Mouse (Mus musculus) erythroid progenitor cell, adult 5-6 weeks (primary cell): ENCODE measurements around the gene Erich6b. TPM values are rescaled to one million over a fixed set of nuclear protein-coding genes. Genes with fewer than 3 reads are reported as not detected.

Experiments used
- ATAC-seq: replicated peaks from 2 replicates; pipeline ENCODE4 v1.8.0; 2016; ENCODE audit warnings: moderate number of reproducible peaks, mild to moderate bottlenecking, moderate TSS enrichment, inconsistent platforms; ENCODE audit not compliant: poor library complexity, low FRiP score, severe bottlenecking
- total RNA-seq, 2 experiments: library from RNA; stranded (forward) in 1 of 2; stranded (reverse) in 1 of 2; fragments of 150-400 nt in 1 of 2; fragments of 186-747, 209-891 nt in 1 of 2; gene quantifications; 2 replicates each; pipeline versions ENCODE4 v1.2.3 to v1.2.4; 2015 to 2017; ENCODE audit warnings: low replicate concordance in 2 of 2

The Erich6b gene
- total RNA-seq (2015; ENCODE audit: low replicate concordance) (not detected in 2 replicates), total RNA-seq (2017; ENCODE audit: low replicate concordance) (not detected in 2 replicates)

DNA sequence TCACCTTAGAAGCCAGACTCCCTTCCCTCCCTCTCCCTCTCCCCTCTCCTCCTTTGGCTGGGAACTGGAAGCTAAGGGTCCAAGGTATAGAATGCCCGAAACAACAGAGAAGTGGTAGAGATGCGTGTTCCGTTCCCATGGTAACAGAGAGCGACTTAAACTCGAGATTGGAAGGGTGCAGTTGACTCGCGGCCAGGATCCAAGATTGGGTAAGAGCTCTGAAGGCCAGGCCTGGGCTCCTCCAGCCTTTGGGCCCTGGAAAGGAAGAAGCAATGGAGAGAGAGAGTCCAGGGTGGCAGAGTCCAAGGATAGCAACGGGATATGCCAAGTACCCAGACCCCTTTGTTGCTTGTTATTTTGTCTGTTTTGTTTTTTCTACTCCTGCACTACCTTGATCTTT lies at the start of gene Erich6b:
TSS of gene Erich6b (plus strand) at position 180 of the 400 bp plus-strand sequence.
- no peak for ATAC-seq

DNA sequence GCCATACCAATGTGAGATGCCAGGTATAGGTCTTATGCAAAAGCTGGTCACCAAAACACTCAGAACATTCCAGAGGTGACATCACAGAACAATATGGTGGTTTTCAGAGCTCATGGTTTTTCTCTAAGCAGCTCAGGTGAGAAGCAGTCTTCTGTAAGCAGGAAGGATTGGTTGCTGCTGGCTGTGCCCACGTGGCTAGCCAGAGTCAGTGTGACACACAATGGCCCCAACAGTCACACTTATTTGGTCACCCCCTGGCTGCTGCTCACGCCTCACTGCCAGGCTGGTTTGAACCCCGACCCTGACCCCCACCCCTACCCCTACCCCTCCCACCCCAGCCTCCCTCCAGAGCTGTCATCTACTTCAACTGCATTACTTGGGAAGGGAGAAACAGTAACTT lies 49.1 kb upstream of the Erich6b start, which contains the start of gene Spert:
TSS of gene Spert (minus strand) at position 139 of the 400 bp plus-strand sequence.
- no peak for ATAC-seq

DNA sequence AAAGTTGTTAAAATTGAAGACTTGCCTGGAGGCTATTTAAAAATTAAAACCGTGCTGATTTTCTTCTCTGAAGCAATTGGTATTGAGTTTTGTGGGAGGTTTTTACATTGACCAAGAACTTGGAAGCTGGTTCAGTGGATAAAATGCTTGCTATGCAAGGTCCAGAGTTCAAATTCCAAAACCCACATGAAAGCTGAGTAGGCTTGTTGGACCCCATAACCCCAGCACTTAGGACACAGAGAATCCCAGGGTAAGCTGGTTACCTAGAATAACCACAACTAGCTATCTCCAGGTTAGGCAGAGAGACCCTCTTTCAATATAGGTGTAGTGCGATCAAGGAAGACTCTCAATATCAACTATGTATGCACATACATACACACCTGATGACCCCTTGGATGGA lies 32.9 kb upstream of the Erich6b start:
- no peak for ATAC-seq

DNA sequence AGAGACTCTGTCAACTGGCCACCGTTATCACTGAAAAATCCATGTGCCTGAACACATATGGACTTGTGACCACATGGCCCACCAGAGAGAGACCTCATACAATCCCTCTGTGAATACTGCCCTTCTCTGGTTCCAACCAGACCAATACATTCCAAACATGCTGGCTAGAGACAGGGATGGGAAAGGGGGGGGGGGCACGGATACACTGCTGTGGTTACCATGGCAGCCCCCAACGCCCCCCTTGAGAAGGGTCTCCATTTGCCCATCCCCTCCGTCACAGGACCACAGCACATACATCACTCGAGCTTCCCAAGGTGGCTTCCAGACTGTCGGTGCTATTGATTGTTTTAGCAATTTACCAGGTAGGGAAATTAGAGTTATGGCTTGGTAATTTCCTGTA lies 25.7 kb upstream of the Erich6b start:
- ATAC-seq: no peak

DNA sequence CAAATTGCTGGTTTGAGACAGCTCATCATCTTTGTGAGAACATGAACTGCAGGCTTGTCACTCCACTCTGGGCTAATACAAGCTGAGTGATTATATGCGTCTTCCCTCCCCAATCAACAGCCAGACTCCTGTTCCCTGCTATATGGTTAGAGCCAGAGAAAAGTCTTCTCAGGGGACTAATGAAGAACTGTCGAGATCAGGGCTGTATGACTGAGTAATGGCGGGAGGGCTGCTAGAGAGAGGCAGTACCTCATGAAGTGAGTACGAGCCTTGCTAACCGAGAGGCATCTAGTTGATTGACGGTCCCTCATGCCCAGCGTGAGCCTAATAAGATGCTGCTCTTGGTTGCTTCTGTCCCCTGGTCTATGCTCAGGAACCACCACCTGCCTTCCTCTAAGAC lies 19.1 kb upstream of the Erich6b start:
- ATAC-seq: no peak

DNA sequence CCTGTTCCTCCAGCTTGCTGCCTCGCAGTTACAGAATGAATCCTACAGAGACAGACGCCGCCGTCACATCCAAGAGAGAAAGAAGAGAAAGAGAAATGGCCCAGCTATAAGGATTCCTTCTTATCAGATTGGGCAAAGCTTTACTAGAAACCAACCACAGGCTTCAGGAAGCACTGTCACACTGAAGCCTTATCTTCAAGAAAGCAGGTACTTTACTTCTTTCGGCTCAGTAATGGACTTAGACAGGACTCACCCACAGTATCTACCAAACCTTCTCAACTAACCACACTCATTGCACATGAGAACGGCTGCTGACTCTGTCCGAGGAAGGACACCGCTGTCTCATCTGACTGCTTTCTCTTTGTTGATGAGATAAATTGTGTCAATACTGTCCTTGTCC lies 13.2 kb upstream of the Erich6b start:
- no peak for ATAC-seq

DNA sequence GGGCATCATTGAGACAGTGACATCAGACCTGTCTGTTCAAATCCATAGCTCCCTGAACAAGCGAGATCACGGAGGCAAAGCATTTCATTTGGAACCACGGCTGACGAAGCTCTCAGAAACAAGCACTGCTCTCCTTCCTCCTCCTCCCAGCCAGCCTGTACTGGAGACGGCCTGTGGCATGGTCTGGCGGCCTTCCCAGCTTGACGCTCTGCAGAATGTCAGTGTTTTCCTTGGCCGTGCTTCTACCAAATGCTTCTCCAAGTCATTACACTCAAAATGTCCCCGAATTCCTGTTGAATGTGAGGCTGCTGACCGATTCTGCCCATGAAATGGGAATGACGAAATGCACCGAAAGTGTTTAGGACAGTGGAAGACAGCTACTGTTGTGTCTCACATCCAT lies 6.7 kb upstream of the Erich6b start:
- no peak for ATAC-seq

DNA sequence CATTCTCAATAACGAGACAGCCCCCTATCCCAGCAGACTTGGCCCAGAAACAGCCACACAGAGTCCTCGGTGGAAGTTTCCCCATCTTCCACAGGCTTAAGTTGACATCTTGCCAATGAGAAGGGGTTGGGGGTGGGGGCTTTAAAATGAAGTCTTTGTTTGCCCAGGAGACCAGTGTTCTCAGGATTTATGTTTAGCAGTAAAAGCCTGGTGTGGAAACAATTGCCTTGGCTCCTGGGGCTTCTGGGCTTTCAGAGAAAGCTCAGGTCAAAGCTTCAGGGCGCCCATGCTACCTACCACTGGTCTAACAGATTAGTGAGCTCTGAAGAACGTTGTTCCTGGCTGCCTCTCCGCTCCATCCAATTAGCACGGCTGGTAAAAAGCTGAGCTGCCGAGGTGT lies 6.0 kb upstream of the Erich6b start:
- no peak for ATAC-seq

DNA sequence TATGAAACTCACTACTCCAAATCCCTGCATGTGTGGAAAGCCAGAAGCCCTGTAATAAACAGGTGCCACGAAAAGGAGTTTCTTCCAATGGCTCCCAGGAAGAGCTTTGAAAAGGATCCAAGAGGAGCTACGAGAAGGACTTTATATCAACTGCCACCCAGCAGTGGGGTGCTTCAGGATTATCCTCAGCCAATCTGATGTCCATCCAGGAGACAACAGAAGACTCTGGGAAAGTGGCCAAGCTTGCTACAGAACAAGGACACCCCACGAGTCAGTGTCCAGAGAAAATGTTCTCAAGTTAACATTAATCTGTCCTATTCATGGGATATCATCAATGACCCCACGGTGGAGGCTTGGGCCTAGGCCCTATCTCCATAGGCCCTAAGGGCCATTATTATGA lies 4.4 kb upstream of the Erich6b start:
- ATAC-seq: no peak

DNA sequence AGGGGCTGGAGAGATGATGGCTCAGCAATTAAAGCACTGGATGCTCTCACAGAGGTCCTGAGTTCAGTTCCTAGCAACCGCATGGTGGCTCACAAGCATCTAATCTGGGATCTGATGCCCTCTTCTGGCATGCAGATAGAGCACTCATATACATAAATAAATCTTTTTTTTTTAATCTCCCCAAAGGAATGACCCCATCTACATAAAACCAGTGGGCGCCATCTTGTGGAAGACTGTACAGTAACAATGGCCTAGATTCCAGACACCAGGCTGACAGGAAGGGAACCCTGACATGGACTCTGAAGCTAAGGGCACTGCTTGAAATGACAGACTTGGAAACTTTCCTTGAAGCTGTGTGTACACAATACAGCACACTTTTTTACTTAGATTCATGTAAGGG lies 1.2 kb upstream of the Erich6b start:
- no peak for ATAC-seq

DNA sequence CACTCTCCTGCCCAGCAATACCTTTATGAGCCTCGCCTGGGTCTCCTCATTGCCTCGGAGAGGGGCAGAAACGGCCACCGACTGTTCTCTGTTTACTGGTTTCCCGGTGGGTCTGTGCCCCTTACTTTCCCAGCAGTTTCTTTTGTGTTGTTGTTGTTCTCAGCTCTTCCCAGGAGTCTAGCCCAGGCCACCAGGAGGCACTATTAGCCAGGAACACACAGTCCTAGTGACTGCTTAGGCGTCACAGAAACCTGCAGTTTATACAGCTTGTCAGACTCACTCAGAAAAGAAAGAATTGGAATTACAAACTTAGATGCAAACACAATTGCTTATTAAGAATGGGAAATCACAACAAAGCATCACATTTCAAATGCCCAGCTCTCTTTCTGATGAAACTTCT lies 690 bp upstream of the Erich6b start:
- ATAC-seq: no peak

DNA sequence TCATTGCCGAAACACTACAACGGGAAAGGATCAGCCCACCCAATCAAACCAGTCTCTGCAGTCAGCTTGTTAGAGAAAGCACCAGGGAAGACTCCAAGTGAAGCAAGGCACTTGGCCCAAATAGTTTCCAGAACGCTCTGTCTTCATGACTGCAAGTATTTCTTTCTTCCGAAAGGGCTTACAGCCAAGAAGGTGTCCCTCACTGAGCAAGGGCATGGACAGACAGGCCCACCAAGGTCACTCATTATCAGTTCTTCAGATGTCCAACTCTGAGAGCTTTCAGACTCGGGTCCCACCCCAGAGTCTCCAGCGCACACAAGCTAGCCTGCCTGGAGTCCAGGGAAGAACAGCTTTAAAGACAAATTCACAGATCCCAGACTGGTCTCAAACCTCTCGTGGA lies 3.4 kb downstream of the Erich6b start:
- no peak for ATAC-seq

DNA sequence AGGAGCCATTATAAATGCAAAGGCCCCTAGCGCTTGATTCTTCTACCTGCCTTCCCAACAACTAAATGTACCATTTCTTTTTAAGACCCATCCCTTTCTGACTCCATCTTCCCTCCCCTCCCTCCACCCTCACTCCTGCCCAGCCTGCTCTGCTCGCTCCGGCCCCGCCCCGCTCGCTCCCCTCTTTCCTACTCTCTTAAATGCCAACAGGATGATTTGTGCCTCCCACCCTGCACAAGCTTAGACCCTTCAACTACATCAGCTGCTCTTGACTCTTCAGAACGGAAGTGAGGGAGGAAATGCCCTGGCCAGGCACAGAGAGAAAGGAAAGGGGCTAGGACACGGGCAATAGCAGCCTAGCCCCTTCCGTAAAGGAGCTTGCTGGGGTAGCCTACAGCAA lies 4.0 kb downstream of the Erich6b start:
- no peak for ATAC-seq

DNA sequence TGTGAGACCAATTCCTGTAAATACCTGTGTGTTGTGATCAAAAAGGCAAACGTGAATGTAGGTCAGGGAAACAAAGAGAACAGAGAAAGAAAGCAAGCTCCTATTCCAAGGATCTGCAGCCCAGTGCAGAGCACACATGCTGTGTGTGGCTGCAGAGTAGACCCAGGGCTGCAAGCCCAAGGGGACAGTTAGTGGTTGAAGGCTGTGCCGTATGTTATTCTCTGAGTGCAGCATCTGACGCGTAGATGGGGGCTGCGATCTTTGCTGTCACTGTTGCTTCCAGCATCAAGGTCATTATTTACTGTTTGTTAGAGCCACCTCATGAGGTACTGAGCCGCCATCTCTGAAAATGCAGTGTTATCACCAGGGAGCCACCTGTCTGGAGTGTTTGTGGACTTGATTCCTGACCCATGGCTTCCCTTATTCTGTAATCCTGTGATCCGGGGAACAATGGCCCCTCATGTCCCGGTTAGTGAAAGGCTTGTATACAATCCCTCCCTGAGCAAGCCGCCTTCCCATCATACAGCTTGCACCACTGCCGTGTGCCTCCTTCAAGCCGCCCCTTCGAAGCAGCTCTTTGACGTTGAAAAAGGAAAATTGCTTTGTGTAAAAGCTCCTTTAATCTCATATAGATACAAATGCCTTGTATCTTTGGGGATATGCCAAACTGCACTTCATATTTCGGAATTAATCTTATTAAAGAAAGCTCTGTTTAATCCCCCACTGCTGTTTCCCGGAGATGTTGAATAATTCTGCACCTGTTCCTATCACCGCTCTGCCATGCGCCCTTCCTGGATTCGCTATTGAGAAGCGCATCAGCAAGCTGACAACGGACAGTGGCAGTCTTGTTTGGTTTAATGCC lies 5.1 kb downstream of the Erich6b start:
- no peak for ATAC-seq

DNA sequence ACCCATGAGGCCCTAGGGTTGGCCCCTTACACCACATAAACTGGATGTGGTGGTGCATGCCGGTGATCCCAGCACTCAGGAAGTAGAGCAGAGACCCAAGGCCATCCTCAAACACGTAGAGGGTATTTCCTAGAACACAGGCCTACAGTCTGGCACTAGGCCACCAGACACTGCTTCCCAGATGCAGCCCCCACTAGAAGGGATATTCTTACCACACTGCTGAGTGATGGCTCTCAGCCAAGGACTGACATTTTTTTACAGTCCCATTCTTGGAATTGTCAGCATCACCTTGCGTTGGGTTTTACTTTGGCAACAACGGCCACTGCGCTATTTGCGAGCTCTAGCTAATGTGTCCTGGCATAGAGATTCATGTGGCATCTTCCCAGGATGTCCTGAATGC lies 18.9 kb downstream of the Erich6b start:
- no peak for ATAC-seq

DNA sequence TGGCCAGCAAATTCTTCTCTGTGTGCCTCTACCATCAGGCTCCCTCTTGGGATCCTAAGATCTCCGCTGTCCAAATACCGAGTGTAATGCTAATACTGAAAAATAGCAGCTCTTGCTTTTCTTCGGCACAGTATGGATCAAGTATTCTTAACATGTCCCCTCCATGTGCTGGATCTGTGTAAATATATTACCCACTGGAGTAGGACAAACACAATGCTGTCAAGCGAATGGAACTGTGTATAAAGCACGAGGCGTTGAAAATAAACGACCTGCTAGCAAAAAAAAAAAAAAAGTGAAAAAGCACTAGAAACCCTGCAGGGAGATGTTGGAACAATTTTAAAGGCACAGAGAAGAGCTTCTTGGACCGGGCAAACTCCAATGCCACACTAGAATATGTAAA lies 19.5 kb downstream of the Erich6b start:
- ATAC-seq: no peak

DNA sequence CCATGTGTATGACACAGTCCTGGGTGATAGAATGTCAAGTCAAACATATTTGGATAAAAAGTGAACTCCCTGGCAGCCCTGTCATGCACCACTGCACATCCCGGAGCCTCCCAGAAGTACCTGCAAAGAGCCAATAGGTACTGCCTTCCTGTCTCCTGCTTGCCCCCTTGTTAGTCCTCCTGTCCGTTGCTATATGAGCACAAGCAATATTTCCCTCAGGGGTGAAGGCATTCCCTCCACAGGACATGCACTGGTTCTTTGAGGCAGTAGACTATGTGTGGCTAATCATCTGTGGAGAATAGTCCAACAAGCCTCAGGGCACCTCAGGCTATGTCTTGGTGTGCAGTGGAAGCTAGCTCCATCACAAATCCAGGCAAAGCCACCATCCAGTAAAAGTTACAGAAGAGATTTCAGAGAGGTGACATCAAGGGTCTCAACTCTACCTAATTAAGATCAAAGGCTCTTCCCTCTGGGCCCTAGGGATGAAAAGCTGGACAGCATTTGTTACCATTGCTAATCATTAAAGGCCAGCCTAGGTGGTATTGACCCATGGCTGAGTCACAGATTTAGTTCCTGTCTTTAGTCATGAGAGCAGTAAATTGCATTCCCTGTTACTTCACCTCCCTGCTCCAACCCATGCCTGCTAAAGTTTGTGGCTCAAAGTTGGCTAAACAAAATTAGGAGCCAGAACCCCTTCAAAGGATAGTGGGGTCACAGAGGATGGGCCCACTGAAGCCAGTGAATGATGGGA lies 23.5 kb downstream of the Erich6b start:
- no peak for ATAC-seq

DNA sequence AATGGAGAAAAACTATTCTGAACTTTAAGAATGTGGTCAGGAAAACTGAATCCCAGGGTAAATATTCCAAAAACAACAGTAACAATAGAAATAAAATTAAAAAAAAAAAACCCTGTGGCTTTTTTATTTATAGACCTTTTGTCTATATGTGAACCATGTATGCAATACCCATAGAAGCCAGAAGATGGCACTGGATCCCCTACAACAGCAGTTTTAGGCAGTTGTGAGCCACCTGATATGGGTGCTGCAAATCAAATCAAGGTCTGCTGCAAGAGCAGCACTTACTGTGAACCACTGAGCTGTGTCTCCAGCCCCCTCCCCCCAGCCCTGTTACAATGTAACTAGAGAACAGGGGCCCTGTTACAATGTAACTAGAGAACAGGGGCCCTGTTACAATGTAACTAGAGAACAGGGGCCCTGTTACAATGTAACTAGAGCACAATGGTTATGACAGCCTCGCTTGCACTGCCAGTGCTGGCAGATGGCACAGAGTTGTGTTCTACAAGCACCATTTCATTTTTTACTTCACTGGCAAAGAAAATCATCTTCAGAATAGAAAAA lies 27.1 kb downstream of the Erich6b start:
- no peak for ATAC-seq

DNA sequence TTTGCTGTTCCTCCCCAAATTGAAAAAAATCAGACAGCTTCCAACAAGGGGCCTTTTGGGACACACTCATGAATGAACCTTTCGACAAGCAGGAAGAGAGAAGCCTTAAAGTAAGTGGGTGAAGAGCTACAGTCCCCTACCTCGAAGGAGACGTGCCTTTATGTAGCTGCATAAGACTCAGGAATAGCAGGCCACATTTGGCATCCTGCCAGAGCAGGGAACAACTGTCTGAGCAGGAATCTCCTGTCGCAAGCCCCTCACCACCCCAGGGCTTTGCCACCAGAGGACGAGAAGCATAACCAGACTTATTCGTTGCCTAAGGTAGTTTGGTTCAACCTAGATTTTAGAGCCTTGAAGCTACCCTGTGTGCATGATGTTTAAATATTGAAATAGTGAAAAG lies 34.3 kb downstream of the Erich6b start:
- no peak for ATAC-seq

DNA sequence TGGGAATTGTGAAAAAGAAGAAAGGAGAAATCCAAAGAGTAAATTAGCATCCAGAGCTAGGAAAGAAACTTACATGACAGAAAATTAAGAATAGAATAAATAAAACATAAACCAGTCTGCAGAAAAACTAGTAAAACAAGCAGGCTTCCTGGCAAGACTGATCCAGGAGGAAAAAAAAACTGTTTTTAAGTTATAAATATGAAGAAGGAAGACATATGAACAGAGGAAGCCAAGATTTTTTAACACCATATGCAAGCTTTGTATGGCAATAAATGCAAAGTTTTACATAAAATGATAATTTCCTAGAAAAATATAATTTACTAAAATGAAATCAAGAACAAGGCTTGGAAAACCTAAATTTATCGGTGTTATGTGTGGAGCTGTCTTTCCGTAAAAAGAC lies 48.4 kb downstream of the Erich6b start:
- no peak for ATAC-seq

DNA sequence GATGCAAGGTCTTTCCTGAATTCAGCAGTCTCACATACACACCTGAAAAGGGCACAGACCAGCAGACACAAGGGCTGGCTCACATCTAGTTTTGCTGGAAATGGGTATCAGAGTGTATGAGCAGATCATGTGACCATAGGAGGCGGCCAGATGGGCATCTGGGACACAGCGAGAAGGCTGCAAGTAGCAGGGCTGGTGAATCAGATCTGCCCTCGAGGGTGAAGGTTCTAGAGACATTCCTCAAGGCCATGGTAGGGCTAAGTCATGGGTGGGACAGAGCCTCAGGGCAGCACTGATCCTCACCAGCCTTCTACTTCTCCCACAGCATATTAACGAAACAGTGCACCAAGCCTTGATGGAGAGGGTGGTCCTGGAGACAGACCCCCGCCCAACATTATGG lies 54.0 kb downstream of the Erich6b start:
- 0 out of 2 replicates have a peak, but pooled peaks have one; percentile 32 for ATAC-seq
